24 mouse cellular contexts compared by ENCODE assay signal in the genomic region with DNA sequence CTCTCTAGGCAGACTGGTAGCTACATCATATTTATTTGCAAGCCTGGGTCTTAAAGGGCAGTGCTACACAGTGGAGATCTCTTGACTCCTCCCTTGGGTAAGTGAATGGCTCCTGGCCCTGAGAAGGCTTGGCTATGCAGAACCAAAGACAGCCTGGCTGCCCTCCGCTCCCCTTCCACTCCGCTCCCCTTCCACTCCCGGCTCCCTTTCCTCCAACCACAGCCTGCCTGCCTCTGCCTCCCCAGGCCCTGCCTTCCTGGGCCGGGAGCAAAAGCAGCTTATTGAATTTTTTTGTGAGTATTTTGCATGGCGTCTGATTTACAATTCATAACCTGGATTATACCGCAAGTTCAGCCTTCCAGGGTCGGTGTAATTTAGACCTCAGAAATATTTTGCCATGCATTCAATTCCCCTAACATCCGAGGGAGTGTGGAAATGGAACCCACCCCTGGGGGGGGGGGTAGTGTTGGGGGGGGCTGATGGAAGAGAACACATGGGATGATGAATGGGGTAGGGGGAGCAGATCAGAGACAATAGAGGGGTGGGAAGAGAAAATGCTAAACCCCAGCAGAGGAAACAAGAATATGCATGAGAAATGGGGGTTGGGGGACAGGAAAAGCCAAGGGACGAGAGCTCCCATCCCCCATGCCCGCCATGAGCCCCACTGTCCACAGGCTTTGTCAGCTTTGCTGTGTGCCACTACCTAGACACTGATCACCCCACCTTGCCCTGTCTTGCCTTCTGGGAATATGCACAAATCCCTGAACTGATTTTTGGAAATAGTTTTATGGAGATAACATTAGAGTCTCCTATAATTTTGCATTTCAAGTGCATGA.
DNase-seq lines count a peak whose midpoint lies in the region; ATAC-seq and TF ChIP-seq lines count a peak whose summit lies in the region.
"Had no signal": no experiment of that assay in that cellular context is flagged by ENCODE, and none has a peak within 500 bp of the region (broad histone marks: within the 10 kb centered on the region; RNA-seq: fewer than 3 reads in every experiment).

No protein-coding gene starts in this region.

- peak overlapping the region; percentile 35; the same call in 1 of the 2 replicates for H3K27ac ChIP-seq in forebrain, postnatal 0 days (ENCODE audit: low read depth, low read length)
- H3K27ac ChIP-seq in forebrain, embryonic 13.5 days = no peak overlapping the region
- H3K27ac ChIP-seq in hindbrain, embryonic 13.5 days = peak overlapping the region; percentile 13; the same call in 1 of the 2 replicates
- H3K27ac ChIP-seq in midbrain, embryonic 14.5 days (replicated peaks; ENCODE audit: low read depth, low read length) = peak overlapping the region; percentile 76
- H3K27ac ChIP-seq: heart, adult 2 months; kidney, embryonic 15.5 days; limb, embryonic 12.5 days; liver, embryonic 15.5 days; neural tube, embryonic 15.5 days had no signal

- H3K4me3 ChIP-seq in forebrain, postnatal 0 days (ENCODE audit: low read depth, low read length) = no peak overlapping the region
- no peak overlapping the region for H3K4me3 ChIP-seq in forebrain, embryonic 13.5 days
- H3K4me3 ChIP-seq in hindbrain, embryonic 13.5 days = no peak overlapping the region
- no peak overlapping the region for H3K4me3 ChIP-seq in midbrain, embryonic 14.5 days (replicated peaks; ENCODE audit: low read depth, low read length)
- H3K4me3 ChIP-seq: erythroblast, embryonic 14.5 days; heart, adult 2 months; heart, embryonic 12.5 days; kidney, embryonic 15.5 days; limb, embryonic 12.5 days; liver, embryonic 15.5 days; neural tube, embryonic 15.5 days had no signal

- no peaks in the 10 kb centered on the region for H3K9me3 ChIP-seq in forebrain, postnatal 0 days (ENCODE audit: low read length)
- no peaks in the 10 kb centered on the region for H3K9me3 ChIP-seq in forebrain, embryonic 13.5 days (replicated peaks)
- no peaks in the 10 kb centered on the region for H3K9me3 ChIP-seq in hindbrain, embryonic 13.5 days
- H3K9me3 ChIP-seq in midbrain, embryonic 14.5 days (ENCODE audit: control insufficient read depth, low read length) = no peaks in the 10 kb centered on the region
- H3K9me3 ChIP-seq: heart, embryonic 12.5 days; kidney, embryonic 15.5 days; liver, embryonic 15.5 days; neural tube, embryonic 15.5 days had no signal

- no peaks in the 10 kb centered on the region for H3K36me3 ChIP-seq in forebrain, postnatal 0 days (ENCODE audit: insufficient read depth)
- H3K36me3 ChIP-seq in forebrain, embryonic 13.5 days (ENCODE audit: poor library complexity, severe bottlenecking) = no peaks in the 10 kb centered on the region
- H3K36me3 ChIP-seq in hindbrain, embryonic 13.5 days = no peaks in the 10 kb centered on the region
- no peaks in the 10 kb centered on the region for H3K36me3 ChIP-seq in midbrain, embryonic 14.5 days (ENCODE audit: control insufficient read depth, insufficient read depth, low read length)
- H3K36me3 ChIP-seq: heart, embryonic 12.5 days; kidney, embryonic 15.5 days; limb, embryonic 12.5 days; liver, embryonic 15.5 days; neural tube, embryonic 15.5 days had no signal

- DNase-seq in forebrain, postnatal 0 days = no peak
- DNase-seq in brain, embryonic 14.5 days (ENCODE audit: low read depth) = peak; percentile 59
- peak; percentile 68 for DNase-seq in midbrain, embryonic 14.5 days
- DNase-seq in heart, postnatal 25 days (ENCODE audit: low spot score) = no peak
- no peak for DNase-seq in embryo, embryonic 9.5 days (ENCODE audit: extremely low spot score)
- DNase-seq: adrenal gland, postnatal 14 days; cerebellum, adult 11-12 months; cerebellum, adult 9-11 months; heart, adult 2 months; kidney, adult 18-20 months; kidney, postnatal 25 days; lung, embryonic 14.5 days; lung, postnatal 14 days; retina, postnatal 1 day; right cerebral cortex, postnatal 14 days had no signal

- ATAC-seq in forebrain, postnatal 0 days = no peak
- ATAC-seq in forebrain, embryonic 13.5 days = no peak
- ATAC-seq in hindbrain, embryonic 13.5 days (ENCODE audit: low FRiP score) = no peak
- ATAC-seq in midbrain, embryonic 14.5 days (ENCODE audit: low FRiP score, low TSS enrichment) = peak; percentile 78; the same call in 1 of the 2 replicates
- ATAC-seq: CD4-positive, CD25-positive, alpha-beta regulatory T cell, adult 4 months had no signal

- 35% methylated on average over 10 of the region's 10 CpGs for WGBS in forebrain, postnatal 0 days
- 42% methylated on average over 10 of the region's 10 CpGs for WGBS in forebrain, embryonic 13.5 days
- WGBS in hindbrain, embryonic 13.5 days = 33% methylated on average over 10 of the region's 10 CpGs
- WGBS in midbrain, embryonic 14.5 days = 17% methylated on average over 10 of the region's 10 CpGs

- no peak for TF ChIP-seq POLR2A in brain, embryonic 14.5 days (IDR thresholded peaks at IDR 0.05; ENCODE audit: borderline replicate concordance, extremely low read depth, insufficient read depth, insufficient read length, poor library complexity, severe bottlenecking)

- no peaks in the 10 kb centered on the region for H3K4me1 ChIP-seq in forebrain, postnatal 0 days (ENCODE audit: insufficient read depth)
- H3K4me1 ChIP-seq in forebrain, embryonic 13.5 days = peaks cover 10% of the 10 kb centered on the region; the same call in 1 of the 2 replicates
- peaks cover 20% of the 10 kb centered on the region for H3K4me1 ChIP-seq in hindbrain, embryonic 13.5 days (replicated peaks)
- peaks cover 11% of the 10 kb centered on the region; the same call in 1 of the 2 replicates for H3K4me1 ChIP-seq in midbrain, embryonic 14.5 days (ENCODE audit: control insufficient read depth, insufficient read depth, low read length)
- H3K4me1 ChIP-seq: kidney, embryonic 15.5 days; liver, embryonic 15.5 days had no signal

- H3K4me2 ChIP-seq in forebrain, postnatal 0 days (ENCODE audit: low read depth) = no peak overlapping the region
- no peak overlapping the region for H3K4me2 ChIP-seq in forebrain, embryonic 13.5 days
- H3K4me2 ChIP-seq in hindbrain, embryonic 13.5 days = no peak overlapping the region
- no peak overlapping the region for H3K4me2 ChIP-seq in midbrain, embryonic 14.5 days (ENCODE audit: low read length)
- H3K4me2 ChIP-seq: heart, embryonic 12.5 days; kidney, embryonic 15.5 days; limb, embryonic 12.5 days; liver, embryonic 15.5 days; lung, embryonic 14.5 days; neural tube, embryonic 15.5 days had no signal

- no peak overlapping the region for H3K9ac ChIP-seq in forebrain, postnatal 0 days
- H3K9ac ChIP-seq in forebrain, embryonic 13.5 days = no peak overlapping the region
- H3K9ac ChIP-seq in hindbrain, embryonic 13.5 days = no peak overlapping the region
- no peak overlapping the region for H3K9ac ChIP-seq in midbrain, embryonic 14.5 days (replicated peaks; ENCODE audit: low read length)
- H3K9ac ChIP-seq: heart, embryonic 12.5 days; kidney, embryonic 15.5 days; limb, embryonic 12.5 days; liver, embryonic 15.5 days; lung, embryonic 14.5 days; neural tube, embryonic 15.5 days had no signal

- TF ChIP-seq CTCF in forebrain, postnatal 0 days (IDR thresholded peaks at IDR 0.05; ENCODE audit: low read depth) = no peak
- no peak for TF ChIP-seq CTCF in brain, embryonic 14.5 days (IDR thresholded peaks at IDR 0.05; ENCODE audit: borderline replicate concordance, extremely low read depth, insufficient read depth, insufficient read length)

- intact Hi-C loops in heart, postnatal 25 days (cut with DNase I) = no loop called here

- no peaks in the 10 kb centered on the region for H3K27me3 ChIP-seq in forebrain, postnatal 0 days (ENCODE audit: insufficient read depth, low read length)
- no peaks in the 10 kb centered on the region for H3K27me3 ChIP-seq in forebrain, embryonic 13.5 days
- no peaks in the 10 kb centered on the region; the same call in 1 of the 2 replicates for H3K27me3 ChIP-seq in hindbrain, embryonic 13.5 days
- no peaks in the 10 kb centered on the region for H3K27me3 ChIP-seq in midbrain, embryonic 14.5 days (ENCODE audit: control insufficient read depth, insufficient read depth, low read length)
- H3K27me3 ChIP-seq: heart, embryonic 12.5 days; kidney, embryonic 15.5 days; limb, embryonic 12.5 days; liver, embryonic 15.5 days; neural tube, embryonic 15.5 days had no signal

Comparison
In these comparisons a context has a peak if more than half of its experiments do, and no peak if none do; other contexts are left out.
1. DNase-seq: peak in brain, embryonic 14.5 days (single experiment) and midbrain, embryonic 14.5 days (single experiment); none in forebrain, postnatal 0 days (single experiment), heart, postnatal 25 days (single experiment) and embryo, embryonic 9.5 days (single experiment).